Mouse (Mus musculus): ENCODE data around the gene Gm6370. TPM values are rescaled to one million over a fixed set of nuclear protein-coding genes. Genes with fewer than 3 reads are reported as not detected.
"Not testable (repeated sequence)": the region's sequence is repeated elsewhere in the genome, so short reads cannot be mapped to it uniquely, and the experiment has no call there.

Gene Gm6370
- polyA plus RNA-seq, 1 experiment from 2014 or later, result not detected

GRCm38 (mm10) chr5:146471311-146471710 lies 19.9 kb upstream of the Gm6370 start:
- H3K4me2 ChIP-seq (ENCODE audit: low read depth, low read length), result no peak overlapping the region
- 0 out of 2 replicates have a peak, but pooled peaks have one; percentile 13 for ATAC-seq (ENCODE audit: low read depth)
- H3K9me3 ChIP-seq (replicated peaks; ENCODE audit: control insufficient read depth, low read length), result no peaks in the 10 kb centered on the region
- no peak overlapping the region for H3K9ac ChIP-seq (ENCODE audit: low read depth, low read length)
- WGBS (ENCODE audit: insufficient replicate concordance), result 55% methylated on average over 5 of the region's 5 CpGs
- H3K4me1 ChIP-seq (ENCODE audit: control insufficient read depth, low read depth, low read length), result no peaks in the 10 kb centered on the region
- no peaks in the 10 kb centered on the region for H3K27me3 ChIP-seq (ENCODE audit: control insufficient read depth, insufficient read depth, low read depth, low read length)
- no peak overlapping the region for H3K4me3 ChIP-seq (ENCODE audit: low read depth, low read length)
- H3K27ac ChIP-seq (ENCODE audit: low read length), result no peak overlapping the region
- H3K36me3 ChIP-seq (ENCODE audit: control insufficient read depth, insufficient read depth), result no peaks in the 10 kb centered on the region

DNA sequence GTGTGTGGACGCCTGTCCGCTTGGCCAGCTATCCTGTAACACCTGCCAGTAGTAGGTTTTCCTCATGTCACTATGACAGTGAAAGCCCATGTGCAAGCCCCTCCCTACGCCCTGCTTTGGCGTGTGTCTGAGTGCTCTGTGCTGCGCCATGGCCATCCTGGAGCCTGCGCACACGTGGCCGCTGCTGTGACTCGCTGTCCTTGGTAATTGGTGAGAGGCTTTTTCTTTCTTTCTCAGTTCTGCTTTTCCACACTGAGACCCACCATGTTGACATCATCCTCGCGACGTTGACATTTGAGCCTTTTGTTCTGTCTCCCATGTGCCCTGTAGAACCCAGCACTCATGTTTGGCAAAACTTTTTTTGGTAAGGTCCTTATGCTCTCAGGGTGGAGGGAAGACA lies 19.3 kb upstream of the Gm6370 start:
- H3K9ac ChIP-seq (ENCODE audit: low read depth, low read length), result no peak overlapping the region
- no peak overlapping the region for H3K4me2 ChIP-seq (ENCODE audit: low read depth, low read length)
- H3K9me3 ChIP-seq (replicated peaks; ENCODE audit: control insufficient read depth, low read length), result no peaks in the 10 kb centered on the region
- no peaks in the 10 kb centered on the region for H3K27me3 ChIP-seq (ENCODE audit: control insufficient read depth, insufficient read depth, low read depth, low read length)
- ATAC-seq (ENCODE audit: low read depth), result no peak
- WGBS (ENCODE audit: insufficient replicate concordance), result 68% methylated on average over 12 of the region's 12 CpGs
- no peak overlapping the region for H3K4me3 ChIP-seq (ENCODE audit: low read depth, low read length)
- no peak overlapping the region for H3K27ac ChIP-seq (ENCODE audit: low read length)
- H3K4me1 ChIP-seq (ENCODE audit: control insufficient read depth, low read depth, low read length), result no peaks in the 10 kb centered on the region
- H3K36me3 ChIP-seq (ENCODE audit: control insufficient read depth, insufficient read depth), result no peaks in the 10 kb centered on the region

GRCm38 (mm10) chr5:146479564-146479963 lies 11.6 kb upstream of the Gm6370 start:
- H3K4me2 ChIP-seq (ENCODE audit: low read depth, low read length); H3K27ac ChIP-seq (ENCODE audit: low read length); H3K36me3 ChIP-seq (ENCODE audit: control insufficient read depth, insufficient read depth); ATAC-seq (ENCODE audit: low read depth); H3K4me3 ChIP-seq (ENCODE audit: low read depth, low read length); H3K9ac ChIP-seq (ENCODE audit: low read depth, low read length); H3K27me3 ChIP-seq (ENCODE audit: control insufficient read depth, insufficient read depth, low read depth, low read length); H3K4me1 ChIP-seq (ENCODE audit: control insufficient read depth, low read depth, low read length); H3K9me3 ChIP-seq (replicated peaks; ENCODE audit: control insufficient read depth, low read length): not testable (repeated sequence)
- 9% methylated on average over 4 of the region's 4 CpGs for WGBS (ENCODE audit: insufficient replicate concordance)

DNA sequence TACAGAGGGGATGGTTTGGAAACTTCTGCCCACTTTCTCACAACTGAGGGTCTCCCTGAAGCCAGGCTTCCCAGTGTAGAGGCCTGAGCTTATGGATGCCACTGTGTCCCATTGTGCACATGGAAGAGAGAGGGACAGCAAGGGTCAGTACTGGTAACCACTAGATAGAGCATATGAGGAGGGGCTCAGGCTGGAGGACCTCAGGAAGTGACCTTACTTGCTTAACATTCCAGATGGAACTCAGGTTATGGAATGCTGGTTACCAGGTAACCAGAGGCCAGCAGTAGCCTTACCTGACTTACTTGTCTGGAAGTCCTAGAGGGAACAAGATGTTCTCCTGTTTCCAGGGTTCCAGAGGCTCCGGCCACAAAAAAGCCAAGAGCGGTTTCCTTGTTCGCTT lies 9.5 kb upstream of the Gm6370 start, which contains the start of gene Gm6408:
Gene Gm6408, plus strand, starts transcription at position 301 of the 400 bp plus-strand sequence.
- H3K27ac ChIP-seq (ENCODE audit: low read length); H3K4me3 ChIP-seq (ENCODE audit: low read depth, low read length); H3K4me1 ChIP-seq (ENCODE audit: control insufficient read depth, low read depth, low read length); H3K9me3 ChIP-seq (replicated peaks; ENCODE audit: control insufficient read depth, low read length); ATAC-seq (ENCODE audit: low read depth); H3K4me2 ChIP-seq (ENCODE audit: low read depth, low read length); H3K9ac ChIP-seq (ENCODE audit: low read depth, low read length); H3K27me3 ChIP-seq (ENCODE audit: control insufficient read depth, insufficient read depth, low read depth, low read length); H3K36me3 ChIP-seq (ENCODE audit: control insufficient read depth, insufficient read depth): not testable (repeated sequence)
- 80% methylated on average over 1 of the region's 3 CpGs for WGBS (ENCODE audit: insufficient replicate concordance)

GRCm38 (mm10) chr5:146488959-146489358 lies 2.2 kb upstream of the Gm6370 start:
- not testable (repeated sequence) for H3K27ac ChIP-seq (ENCODE audit: low read length); H3K36me3 ChIP-seq (ENCODE audit: control insufficient read depth, insufficient read depth); H3K4me3 ChIP-seq (ENCODE audit: low read depth, low read length); H3K9me3 ChIP-seq (replicated peaks; ENCODE audit: control insufficient read depth, low read length); ATAC-seq (ENCODE audit: low read depth); H3K4me1 ChIP-seq (ENCODE audit: control insufficient read depth, low read depth, low read length); H3K4me2 ChIP-seq (ENCODE audit: low read depth, low read length); H3K9ac ChIP-seq (ENCODE audit: low read depth, low read length); H3K27me3 ChIP-seq (ENCODE audit: control insufficient read depth, insufficient read depth, low read depth, low read length)
- WGBS (ENCODE audit: insufficient replicate concordance), result 3% methylated on average over 3 of the region's 4 CpGs

- not testable (repeated sequence) for ATAC-seq (ENCODE audit: low read depth); H3K9ac ChIP-seq (ENCODE audit: low read depth, low read length); H3K4me3 ChIP-seq (ENCODE audit: low read depth, low read length); H3K27ac ChIP-seq (ENCODE audit: low read length); H3K9me3 ChIP-seq (replicated peaks; ENCODE audit: control insufficient read depth, low read length); H3K4me1 ChIP-seq (ENCODE audit: control insufficient read depth, low read depth, low read length); H3K4me2 ChIP-seq (ENCODE audit: low read depth, low read length); H3K27me3 ChIP-seq (ENCODE audit: control insufficient read depth, insufficient read depth, low read depth, low read length); H3K36me3 ChIP-seq (ENCODE audit: control insufficient read depth, insufficient read depth)
- no CpG with 5 or more reads among the region's 5 CpGs for WGBS (ENCODE audit: insufficient replicate concordance)
These were observed 10.9 kb downstream of the Gm6370 start, which contains the start of gene 4930449I24Rik for GRCm38 (mm10) chr5:146502099-146502498. Gene 4930449I24Rik, plus strand, starts transcription at chr5:146502399.

DNA sequence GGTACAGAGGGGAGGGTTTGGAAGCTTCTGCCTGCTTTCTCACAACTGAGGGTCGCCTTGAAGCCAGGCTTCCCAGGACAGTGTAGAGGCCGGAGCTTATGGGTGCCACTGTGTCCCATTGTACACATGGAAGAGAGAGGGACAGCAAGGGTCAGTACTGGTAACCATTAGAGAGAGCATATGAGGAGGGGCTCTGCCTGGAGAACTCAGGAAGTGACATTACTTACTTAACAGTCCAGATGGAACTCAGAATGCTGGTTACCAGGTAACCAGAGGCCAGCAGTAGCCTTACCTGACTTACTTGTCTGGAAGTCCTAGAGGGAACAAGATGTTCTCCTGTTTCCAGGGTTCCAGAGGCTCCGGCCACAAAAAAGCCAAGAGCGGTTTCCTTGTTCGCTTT lies 22.7 kb downstream of the Gm6370 start, which contains the start of gene Gm3402:
Gene Gm3402, plus strand, starts transcription at position 301 of the 400 bp plus-strand sequence.
- WGBS (ENCODE audit: insufficient replicate concordance), result no CpG with 5 or more reads among the region's 5 CpGs
- not testable (repeated sequence) for H3K27me3 ChIP-seq (ENCODE audit: control insufficient read depth, insufficient read depth, low read depth, low read length); H3K4me1 ChIP-seq (ENCODE audit: control insufficient read depth, low read depth, low read length); ATAC-seq (ENCODE audit: low read depth); H3K9ac ChIP-seq (ENCODE audit: low read depth, low read length); H3K4me3 ChIP-seq (ENCODE audit: low read depth, low read length); H3K9me3 ChIP-seq (replicated peaks; ENCODE audit: control insufficient read depth, low read length); H3K4me2 ChIP-seq (ENCODE audit: low read depth, low read length); H3K27ac ChIP-seq (ENCODE audit: low read length); H3K36me3 ChIP-seq (ENCODE audit: control insufficient read depth, insufficient read depth)

DNA sequence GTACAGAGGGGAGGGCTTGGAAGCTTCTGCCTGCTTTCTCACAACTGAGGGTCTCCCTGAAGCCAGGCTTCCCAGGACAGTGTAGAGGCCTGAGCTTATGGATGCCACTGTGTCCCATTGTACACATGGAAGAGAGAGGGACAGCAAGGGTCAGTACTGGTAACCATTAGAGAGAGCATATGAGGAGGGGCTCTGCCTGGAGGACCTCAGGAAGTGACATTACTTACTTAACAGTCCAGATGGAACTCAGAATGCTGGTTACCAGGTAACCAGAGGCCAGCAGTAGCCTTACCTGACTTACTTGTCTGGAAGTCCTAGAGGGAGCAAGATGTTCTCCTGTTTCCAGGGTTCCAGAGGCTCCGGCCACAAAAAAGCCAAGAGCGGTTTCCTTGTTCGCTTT lies 34.3 kb downstream of the Gm6370 start, which contains the start of gene Gm3404:
Gene Gm3404, plus strand, starts transcription at position 301 of the 400 bp plus-strand sequence.
- ATAC-seq (ENCODE audit: low read depth); H3K9me3 ChIP-seq (replicated peaks; ENCODE audit: control insufficient read depth, low read length); H3K9ac ChIP-seq (ENCODE audit: low read depth, low read length); H3K4me3 ChIP-seq (ENCODE audit: low read depth, low read length); H3K36me3 ChIP-seq (ENCODE audit: control insufficient read depth, insufficient read depth); H3K4me1 ChIP-seq (ENCODE audit: control insufficient read depth, low read depth, low read length); H3K27ac ChIP-seq (ENCODE audit: low read length); H3K4me2 ChIP-seq (ENCODE audit: low read depth, low read length); H3K27me3 ChIP-seq (ENCODE audit: control insufficient read depth, insufficient read depth, low read depth, low read length): not testable (repeated sequence)
- WGBS (ENCODE audit: insufficient replicate concordance), result 79% methylated on average over 3 of the region's 3 CpGs

- not testable (repeated sequence) for H3K4me2 ChIP-seq (ENCODE audit: low read depth, low read length); H3K4me1 ChIP-seq (ENCODE audit: control insufficient read depth, low read depth, low read length); H3K36me3 ChIP-seq (ENCODE audit: control insufficient read depth, insufficient read depth); H3K9me3 ChIP-seq (replicated peaks; ENCODE audit: control insufficient read depth, low read length); H3K27ac ChIP-seq (ENCODE audit: low read length); ATAC-seq (ENCODE audit: low read depth); H3K9ac ChIP-seq (ENCODE audit: low read depth, low read length); H3K4me3 ChIP-seq (ENCODE audit: low read depth, low read length); H3K27me3 ChIP-seq (ENCODE audit: control insufficient read depth, insufficient read depth, low read depth, low read length)
- WGBS (ENCODE audit: insufficient replicate concordance), result 89% methylated on average over 2 of the region's 3 CpGs
These were observed 46.2 kb downstream of the Gm6370 start, which contains the start of gene Gm3409 for GRCm38 (mm10) chr5:146537347-146537746. Gene Gm3409, plus strand, starts transcription at chr5:146537647.
